Mouse (Mus musculus) ES-CJ7 (cell line): ENCODE measurements around the gene Traip.

Experiments used
- DNase-seq: peaks from one replicate; pipeline ENCODE4 v3.0.0; 2011; ENCODE audit warnings: low read depth, low spot score

Traip gene

DNA sequence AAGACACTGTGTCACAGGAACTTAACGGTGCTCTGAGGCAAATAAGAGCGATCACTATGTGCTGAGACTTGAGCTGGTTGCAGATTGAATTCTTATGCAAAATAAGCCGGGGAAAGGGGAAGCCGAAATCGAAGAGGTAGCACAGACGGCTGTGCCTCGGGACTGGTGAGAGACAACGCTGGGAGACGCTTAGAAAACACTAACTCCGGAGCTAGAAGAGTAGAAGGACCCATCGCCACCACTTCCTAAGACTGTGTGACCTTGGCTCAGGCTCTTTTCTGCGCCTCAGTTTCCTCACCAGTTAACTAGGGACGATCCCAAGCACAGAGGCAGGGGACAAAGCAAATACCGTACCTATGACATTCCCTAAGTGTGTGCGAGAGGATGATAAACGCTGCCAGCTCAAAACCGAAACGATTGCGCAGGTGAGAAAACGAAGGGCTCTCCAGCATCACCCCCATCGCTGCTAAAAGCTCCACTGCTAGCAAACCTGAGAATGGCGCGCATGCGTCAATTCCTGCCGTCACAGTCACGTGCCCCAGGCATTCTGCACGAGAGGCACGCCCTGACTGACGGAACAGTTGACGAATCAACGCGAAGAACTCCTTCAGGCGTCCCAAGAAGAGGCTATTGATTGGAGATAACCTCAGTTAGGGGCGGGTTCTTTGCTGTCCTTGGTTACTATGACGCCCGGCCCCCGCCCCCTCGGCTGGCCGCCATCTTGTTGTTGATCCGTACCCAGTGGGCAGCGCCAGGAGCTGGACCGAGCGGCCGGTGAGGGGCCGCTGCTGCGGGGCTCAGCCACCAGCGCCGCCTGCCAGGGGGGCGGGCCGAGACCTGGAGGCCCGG, 52.2 kb downstream of the Traip start, which contains the start of gene Ip6k1:
TSS of gene Ip6k1 (plus strand) at position 580 of the 849 bp plus-strand sequence.
- peak; percentile 100 for DNase-seq

- DNase-seq: no peak
Observed at GRCm38 (mm10) chr9:108002778-108003530, 53.0 kb downstream of the Traip start.

DNA sequence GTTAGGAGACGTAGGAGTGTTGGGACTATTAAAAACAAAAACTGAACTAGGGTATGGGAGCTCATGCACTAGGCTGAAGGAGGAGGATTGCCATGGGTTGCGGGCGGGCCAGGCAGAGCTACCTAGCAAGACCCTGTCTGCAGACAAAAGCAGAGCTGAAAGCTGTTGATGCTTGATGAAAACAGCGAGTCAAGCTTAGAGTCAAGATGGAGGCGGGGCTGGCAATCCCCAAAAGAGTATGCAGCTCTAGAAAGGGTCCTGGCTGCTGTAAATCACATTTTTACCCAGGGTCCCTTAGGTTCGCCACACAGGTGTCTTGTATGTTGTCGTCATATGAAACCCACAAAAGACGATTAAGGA, 53.6 kb downstream of the Traip start:
- DNase-seq: no peak

- peak; percentile 63 for DNase-seq
Observed at GRCm38 (mm10) chr9:108008041-108008440, 58.1 kb downstream of the Traip start.

DNA sequence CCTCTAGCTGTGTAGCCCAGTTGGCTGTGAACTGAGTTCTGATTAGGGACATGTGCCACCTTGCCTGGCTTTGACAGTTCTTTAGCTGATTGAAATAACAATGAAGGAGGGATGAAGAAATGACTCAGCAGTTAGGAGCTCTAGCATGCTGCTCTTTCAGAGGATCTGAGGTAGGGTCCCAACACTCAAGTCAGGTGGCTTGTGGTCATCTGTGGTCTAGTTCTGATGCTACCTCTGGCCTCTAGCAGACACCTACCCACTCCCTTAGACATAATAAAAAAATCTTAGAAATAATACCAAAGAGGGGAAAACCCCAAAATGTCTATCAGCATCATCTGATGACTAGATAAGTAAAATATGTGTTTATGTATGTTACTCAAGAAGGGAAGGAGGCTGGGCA, 60.4 kb downstream of the Traip start:
- no peak for DNase-seq

GRCm38 (mm10) chr9:108013577-108013976, 63.6 kb downstream of the Traip start:
- DNase-seq: peak; percentile 60

- DNase-seq: no peak
Observed at GRCm38 (mm10) chr9:108017127-108017526, 67.2 kb downstream of the Traip start.

DNA sequence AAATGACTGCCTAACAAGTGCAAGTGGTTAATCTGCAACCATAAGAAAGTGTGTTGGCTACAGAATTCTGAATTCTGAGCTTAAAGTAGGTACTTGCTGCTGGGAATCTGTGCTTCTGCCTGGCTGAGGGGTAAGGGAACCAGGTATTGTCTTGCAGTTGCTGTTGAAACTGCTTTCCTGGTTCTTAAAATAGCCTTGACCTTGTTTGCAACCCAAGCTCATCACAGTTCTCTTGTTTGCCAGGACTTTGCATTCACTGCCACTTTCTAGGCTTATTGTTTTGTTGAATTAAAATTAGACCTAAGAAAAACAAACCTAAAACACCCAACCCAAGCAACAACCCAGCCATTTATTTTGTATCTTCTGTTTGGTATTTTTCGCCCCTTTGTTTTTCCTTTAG, 70.8 kb downstream of the Traip start:
- DNase-seq: no peak
